Mouse (Mus musculus): ENCODE measurements around the gene Tctex1d2.

- TF ChIP-seq GATA1 (IDR thresholded peaks at IDR 0.05; ENCODE audit: low read length) (no peak), TAL1 (IDR thresholded peaks at IDR 0.05; ENCODE audit: low read length) (no peak)
Measured at GRCm38 (mm10) chr16:32386826-32387225, 32.7 kb upstream of the Tctex1d2 start.
